Mouse (Mus musculus): Measurements from ENCODE around the gene Epm2a.
"Not testable (repeated sequence)": the region's sequence is repeated elsewhere in the genome, so short reads cannot be mapped to it uniquely, and the experiment has no call there.

Epm2a gene

GRCm38 (mm10) chr10:11343205-11344141 is at the start of gene Epm2a:
Epm2a (plus strand) TSS chr10:11343404.
- peak; percentile 63 for DNase-seq (ENCODE audit: low spot score)

GRCm38 (mm10) chr10:11298418-11298817 is 44.8 kb upstream of the Epm2a start:
- DNase-seq (ENCODE audit: low spot score) = no peak

- DNase-seq (ENCODE audit: low spot score) = no peak
Observed at GRCm38 (mm10) chr10:11305365-11306053, 37.7 kb upstream of the Epm2a start.

GRCm38 (mm10) chr10:11306054-11306367 is 37.2 kb upstream of the Epm2a start:
- no peak for DNase-seq (ENCODE audit: low spot score)

- DNase-seq (ENCODE audit: low spot score) = no peak
Observed at GRCm38 (mm10) chr10:11309866-11310265, 33.3 kb upstream of the Epm2a start.

GRCm38 (mm10) chr10:11310481-11310880 is 32.7 kb upstream of the Epm2a start:
- no peak for DNase-seq (ENCODE audit: low spot score)

GRCm38 (mm10) chr10:11317856-11318454 is 25.2 kb upstream of the Epm2a start:
- DNase-seq (ENCODE audit: low spot score) = not testable (repeated sequence)

GRCm38 (mm10) chr10:11319446-11319970 is 23.7 kb upstream of the Epm2a start:
- no peak for DNase-seq (ENCODE audit: low spot score)

- DNase-seq (ENCODE audit: low spot score) = no peak
Observed at GRCm38 (mm10) chr10:11322316-11322715, 20.9 kb upstream of the Epm2a start.

- no peak for DNase-seq (ENCODE audit: low spot score)
Observed at GRCm38 (mm10) chr10:11323202-11323898, 19.9 kb upstream of the Epm2a start.

- DNase-seq (ENCODE audit: low spot score) = no peak
Observed at GRCm38 (mm10) chr10:11326526-11326925, 16.7 kb upstream of the Epm2a start.

- no peak for DNase-seq (ENCODE audit: low spot score)
Observed at GRCm38 (mm10) chr10:11344536-11345468, 1.6 kb downstream of the Epm2a start.

GRCm38 (mm10) chr10:11350243-11350974 is 7.2 kb downstream of the Epm2a start:
- not testable (repeated sequence) for DNase-seq (ENCODE audit: low spot score)

GRCm38 (mm10) chr10:11354609-11355008 is 11.4 kb downstream of the Epm2a start:
- no peak for DNase-seq (ENCODE audit: low spot score)

- DNase-seq (ENCODE audit: low spot score) = no peak
Observed at GRCm38 (mm10) chr10:11361985-11362692, 18.9 kb downstream of the Epm2a start.

- DNase-seq (ENCODE audit: low spot score) = no peak
Observed at GRCm38 (mm10) chr10:11362896-11363487, 19.8 kb downstream of the Epm2a start.

- DNase-seq (ENCODE audit: low spot score) = no peak
Observed at GRCm38 (mm10) chr10:11381302-11381701, 38.1 kb downstream of the Epm2a start.

- no peak for DNase-seq (ENCODE audit: low spot score)
Observed at GRCm38 (mm10) chr10:11410926-11411325, 67.7 kb downstream of the Epm2a start.

- DNase-seq (ENCODE audit: low spot score) = no peak
Observed at GRCm38 (mm10) chr10:11420071-11420470, 76.9 kb downstream of the Epm2a start.
